Mouse (Mus musculus): Measurements from ENCODE around the gene Gm13694. TPM values are rescaled to one million over a fixed set of nuclear protein-coding genes. Genes with fewer than 3 reads are reported as not detected.
A peak's percentile ranks its signal among the peaks of the same experiment; 100 is the strongest.
"Not testable (repeated sequence)": the region's sequence is repeated elsewhere in the genome, so short reads cannot be mapped to it uniquely, and the experiment has no call there.

Gm13694 gene
- total RNA-seq (2015) (not detected in 2 replicates), total RNA-seq (2017) (not detected in 2 replicates)

DNA sequence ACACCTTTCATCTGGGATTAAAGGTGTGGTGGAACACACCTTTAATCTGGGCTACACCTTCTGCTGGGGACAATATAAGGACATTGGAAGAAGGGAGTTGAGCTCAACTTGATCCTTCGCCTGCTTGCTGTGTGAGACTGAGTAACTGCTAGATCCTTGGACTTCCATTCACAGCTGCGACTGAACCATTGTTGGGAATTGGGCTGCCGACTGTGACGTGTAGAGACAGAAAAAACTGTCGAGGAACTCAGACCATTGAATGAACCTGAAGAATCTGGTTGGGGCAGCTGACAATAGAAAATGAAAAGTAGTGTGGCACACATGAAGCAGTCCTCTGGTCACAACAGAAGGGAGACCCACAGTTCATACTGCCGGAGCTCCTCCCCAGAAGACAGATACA is at the start of gene Gm13694:
Gene Gm13694, plus strand, starts transcription at position 301 of the 400 bp plus-strand sequence.
- not testable (repeated sequence) for ATAC-seq (ENCODE audit: poor library complexity, severe bottlenecking)

DNA sequence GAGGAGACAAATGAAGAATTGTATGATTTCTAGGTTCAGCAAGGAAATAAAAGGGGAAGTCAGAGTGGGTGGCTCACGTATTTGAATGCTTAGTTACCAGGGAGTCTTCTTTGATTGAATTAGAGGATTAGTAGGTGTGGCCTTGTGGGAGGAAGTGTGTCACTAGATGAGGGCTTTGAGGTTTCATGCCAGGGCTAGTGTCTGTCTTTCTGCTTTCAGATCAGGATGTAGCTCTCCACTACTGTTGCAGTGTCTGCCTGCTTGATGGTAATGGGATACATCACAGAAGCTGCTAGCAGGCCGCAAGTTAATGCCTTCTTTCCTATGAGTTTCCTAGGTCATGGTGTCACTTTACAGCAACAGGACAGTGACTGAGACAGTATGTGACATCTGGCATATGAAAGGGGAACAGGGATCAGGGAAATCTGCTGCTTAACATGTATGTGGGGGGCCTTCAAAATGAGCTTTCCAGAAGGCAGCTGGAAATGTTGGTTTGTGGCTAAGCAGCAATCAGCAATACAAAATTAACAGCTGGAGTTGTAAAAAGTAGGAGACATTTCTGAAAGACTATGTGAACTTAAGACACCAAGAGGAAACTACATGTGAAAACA is 49.1 kb upstream of the Gm13694 start:
- ATAC-seq (ENCODE audit: poor library complexity, severe bottlenecking): peak; percentile 99

DNA sequence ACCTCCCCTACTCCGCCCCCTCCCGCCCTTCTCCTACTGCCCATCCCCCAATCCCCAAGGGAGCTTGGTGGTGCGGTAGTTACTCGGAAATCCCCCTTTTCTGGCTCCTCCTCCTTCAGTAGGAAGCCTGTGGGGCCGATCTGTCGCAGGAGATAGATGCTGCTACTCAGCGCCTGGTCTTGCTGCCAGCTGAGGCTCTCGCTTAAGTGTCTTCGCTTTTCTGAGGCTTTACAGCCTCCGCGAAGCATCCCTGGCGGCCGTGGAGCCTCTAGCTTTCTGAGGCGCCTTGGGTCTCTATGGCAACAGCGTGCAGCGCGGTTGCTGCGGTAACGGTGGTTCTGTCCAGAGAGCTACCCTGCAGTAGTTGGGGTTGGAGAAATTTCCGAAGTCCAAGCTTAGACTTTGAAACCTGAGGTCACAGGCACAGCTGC is 37.8 kb upstream of the Gm13694 start, which contains the start of gene Zswim2:
Gene Zswim2, minus strand, starts transcription at position 298 of the 431 bp plus-strand sequence.
- ATAC-seq (ENCODE audit: poor library complexity, severe bottlenecking): peak; percentile 81

GRCm38 (mm10) chr2:83941378-83941777 is 37.4 kb upstream of the Gm13694 start:
- no peak for ATAC-seq (ENCODE audit: poor library complexity, severe bottlenecking)

DNA sequence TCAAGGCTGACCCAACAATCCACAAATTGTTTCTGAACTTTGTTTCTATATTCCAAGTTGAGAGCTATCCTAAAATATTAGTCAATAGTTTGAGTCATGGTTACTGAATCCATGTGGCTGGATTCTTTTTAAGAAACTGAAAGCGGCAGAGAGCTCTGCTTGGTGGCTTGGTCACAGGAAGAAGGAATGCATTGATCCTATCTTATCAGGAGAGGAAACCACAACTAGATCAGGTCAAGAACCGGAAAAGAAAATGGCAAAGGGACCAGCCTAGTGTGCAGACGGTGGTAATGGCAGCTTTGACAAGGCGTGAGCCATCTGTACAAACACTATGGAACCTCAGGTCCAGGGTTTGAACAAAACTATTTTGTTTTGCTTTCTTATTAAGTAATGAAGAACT is 36.9 kb upstream of the Gm13694 start:
- no peak for ATAC-seq (ENCODE audit: poor library complexity, severe bottlenecking)

DNA sequence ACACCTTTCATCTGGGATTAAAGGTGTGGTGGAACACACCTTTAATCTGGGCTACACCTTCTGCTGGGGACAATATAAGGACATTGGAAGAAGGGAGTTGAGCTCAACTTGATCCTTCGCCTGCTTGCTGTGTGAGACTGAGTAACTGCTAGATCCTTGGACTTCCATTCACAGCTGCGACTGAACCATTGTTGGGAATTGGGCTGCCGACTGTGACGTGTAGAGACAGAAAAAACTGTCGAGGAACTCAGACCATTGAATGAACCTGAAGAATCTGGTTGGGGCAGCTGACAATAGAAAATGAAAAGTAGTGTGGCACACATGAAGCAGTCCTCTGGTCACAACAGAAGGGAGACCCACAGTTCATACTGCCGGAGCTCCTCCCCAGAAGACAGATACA is 23.3 kb upstream of the Gm13694 start, which contains the start of gene Gm13698:
Gene Gm13698, plus strand, starts transcription at position 301 of the 400 bp plus-strand sequence.
- not testable (repeated sequence) for ATAC-seq (ENCODE audit: poor library complexity, severe bottlenecking)

GRCm38 (mm10) chr2:83961203-83961602 is 17.5 kb upstream of the Gm13694 start, which contains the start of gene Gm13693:
TSS of gene Gm13693 (plus strand) at chr2:83961503.
- ATAC-seq (ENCODE audit: poor library complexity, severe bottlenecking): not testable (repeated sequence)

GRCm38 (mm10) chr2:83967013-83967412 is 11.7 kb upstream of the Gm13694 start, which contains the start of gene Gm13695:
TSS of gene Gm13695 (plus strand) at chr2:83967313.
- ATAC-seq (ENCODE audit: poor library complexity, severe bottlenecking): not testable (repeated sequence)

- not testable (repeated sequence) for ATAC-seq (ENCODE audit: poor library complexity, severe bottlenecking)
These were observed 5.9 kb upstream of the Gm13694 start, which contains the start of gene Gm13696 for GRCm38 (mm10) chr2:83972823-83973222. TSS of gene Gm13696 (plus strand) at chr2:83973123.

GRCm38 (mm10) chr2:83984443-83984842 is 5.7 kb downstream of the Gm13694 start, which contains the start of gene Gm13697:
TSS of gene Gm13697 (plus strand) at chr2:83984743.
- ATAC-seq (ENCODE audit: poor library complexity, severe bottlenecking): not testable (repeated sequence)

- not testable (repeated sequence) for ATAC-seq (ENCODE audit: poor library complexity, severe bottlenecking)
These were observed 11.5 kb downstream of the Gm13694 start, which contains the start of gene Gm13691 for GRCm38 (mm10) chr2:83990253-83990652. TSS of gene Gm13691 (plus strand) at chr2:83990553.

GRCm38 (mm10) chr2:83993639-83994255 is 15.0 kb downstream of the Gm13694 start:
- ATAC-seq (ENCODE audit: poor library complexity, severe bottlenecking): peak; percentile 100

GRCm38 (mm10) chr2:83994526-83994925 is 15.8 kb downstream of the Gm13694 start:
- ATAC-seq (ENCODE audit: poor library complexity, severe bottlenecking): not testable (repeated sequence)

- no peak for ATAC-seq (ENCODE audit: poor library complexity, severe bottlenecking)
These were observed 30.2 kb downstream of the Gm13694 start for GRCm38 (mm10) chr2:84008913-84009312.

GRCm38 (mm10) chr2:84009818-84010217 is 31.1 kb downstream of the Gm13694 start:
- ATAC-seq (ENCODE audit: poor library complexity, severe bottlenecking): peak; percentile 88

GRCm38 (mm10) chr2:84014572-84014971 is 35.8 kb downstream of the Gm13694 start:
- ATAC-seq (ENCODE audit: poor library complexity, severe bottlenecking): no peak

- not testable (repeated sequence) for ATAC-seq (ENCODE audit: poor library complexity, severe bottlenecking)
These were observed 37.6 kb downstream of the Gm13694 start for GRCm38 (mm10) chr2:84016291-84016690.

- peak; percentile 30 for ATAC-seq (ENCODE audit: poor library complexity, severe bottlenecking)
These were observed 39.6 kb downstream of the Gm13694 start for GRCm38 (mm10) chr2:84018330-84018729.

DNA sequence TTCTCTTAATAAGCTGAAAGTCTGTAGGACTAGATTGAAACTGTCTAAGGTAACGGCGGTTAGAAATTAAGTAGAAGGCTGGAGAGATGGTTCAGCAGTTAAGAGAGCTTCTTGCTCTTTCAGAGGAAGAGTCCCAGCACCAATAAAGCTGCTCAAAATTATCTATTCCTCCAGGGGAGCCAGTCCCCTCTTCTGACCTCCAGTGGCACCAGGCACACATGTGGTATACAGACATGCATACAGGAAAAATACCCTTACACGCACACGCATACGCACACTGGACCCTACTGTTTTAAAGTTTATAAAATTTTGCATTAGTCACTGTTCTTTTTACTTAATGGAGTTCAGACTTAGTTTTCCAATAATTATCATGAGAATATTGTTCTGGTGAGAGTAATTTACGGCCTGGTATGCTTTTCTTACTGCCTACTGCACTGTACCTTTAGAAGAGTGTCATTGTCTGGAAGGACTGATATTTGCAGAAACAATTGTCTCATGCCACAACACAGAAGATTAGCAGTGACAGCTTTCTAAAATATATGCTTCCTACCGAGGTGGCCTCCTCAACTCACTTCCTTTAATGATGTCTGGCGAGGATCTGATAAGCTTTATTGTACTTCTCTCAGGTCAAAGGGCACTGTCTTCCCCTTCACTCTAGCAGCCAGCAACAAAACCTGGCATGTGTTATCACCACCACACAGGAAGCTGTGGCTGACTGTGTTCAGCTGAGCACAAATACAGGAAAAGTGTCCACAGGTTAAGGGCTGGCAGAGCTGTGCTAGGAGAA is 41.0 kb downstream of the Gm13694 start:
- peak; percentile 58 for ATAC-seq (ENCODE audit: poor library complexity, severe bottlenecking)

- ATAC-seq (ENCODE audit: poor library complexity, severe bottlenecking): no peak
These were observed 43.2 kb downstream of the Gm13694 start for GRCm38 (mm10) chr2:84021930-84022329.

GRCm38 (mm10) chr2:84022905-84023304 is 44.2 kb downstream of the Gm13694 start:
- ATAC-seq (ENCODE audit: poor library complexity, severe bottlenecking): no peak

All from megakaryocyte, adult 5-6 weeks (primary cell).